In genomic region chr15:6386961-6387728, GRCm38 (mm10) we compare ENCODE assay signal across 8 mouse cellular contexts. TPM values are rescaled to one million over a fixed set of nuclear protein-coding genes. Genes with fewer than 3 reads are reported as not detected.
DNase-seq lines count a peak whose midpoint lies in the region; ATAC-seq lines count a peak whose summit lies in the region.

No protein-coding gene starts in this region.

- ATAC-seq in megakaryocyte, adult 5-6 weeks (ENCODE audit: poor library complexity, severe bottlenecking), result no peak
- ATAC-seq in intestine, embryonic 14.5 days (replicated peaks; ENCODE audit: low FRiP score, low TSS enrichment, low read depth), result 0 out of 2 replicates have a peak, but pooled peaks have one; percentile 49
- ATAC-seq in midbrain, embryonic 12.5 days (ENCODE audit: low FRiP score, low read depth), result peak; percentile 38; the same call in 1 of the 2 replicates

- peaks cover 17% of the 10 kb centered on the region for H3K4me1 ChIP-seq in megakaryocyte, embryonic 14.5 days
- peaks cover 50% of the 10 kb centered on the region for H3K4me1 ChIP-seq in forebrain, embryonic 10.5 days
- H3K4me1 ChIP-seq in intestine, embryonic 14.5 days (replicated peaks; ENCODE audit: control insufficient read depth, insufficient read depth, low read length), result peaks cover 25% of the 10 kb centered on the region
- H3K4me1 ChIP-seq in midbrain, embryonic 12.5 days, result peaks cover 10% of the 10 kb centered on the region; the same call in 1 of the 2 replicates

- H3K36me3 ChIP-seq in megakaryocyte, embryonic 14.5 days (replicated peaks; ENCODE audit: low read length), result no peaks in the 10 kb centered on the region
- H3K36me3 ChIP-seq in forebrain, embryonic 10.5 days (replicated peaks), result no peaks in the 10 kb centered on the region
- no peaks in the 10 kb centered on the region for H3K36me3 ChIP-seq in intestine, embryonic 14.5 days (ENCODE audit: control insufficient read depth, insufficient read depth, low read length)
- H3K36me3 ChIP-seq in midbrain, embryonic 12.5 days, result no peaks in the 10 kb centered on the region

- 12% methylated on average over 19 of the region's 19 CpGs for WGBS in forebrain, embryonic 10.5 days
- WGBS in intestine, embryonic 14.5 days, result 4% methylated on average over 19 of the region's 19 CpGs
- 8% methylated on average over 19 of the region's 19 CpGs for WGBS in midbrain, embryonic 12.5 days

- H3K4me3 ChIP-seq in megakaryocyte, embryonic 14.5 days (replicated peaks), result peak overlapping the region; percentile 89
- peak overlapping the region; percentile 59 for H3K4me3 ChIP-seq in forebrain, embryonic 10.5 days
- peak overlapping the region; percentile 57 for H3K4me3 ChIP-seq in intestine, embryonic 14.5 days (ENCODE audit: low read depth, low read length)
- peak overlapping the region; percentile 50 for H3K4me3 ChIP-seq in midbrain, embryonic 12.5 days

- H3K27ac ChIP-seq in forebrain, embryonic 10.5 days, result peak overlapping the region; percentile 86
- peak overlapping the region; percentile 14 for H3K27ac ChIP-seq in intestine, embryonic 14.5 days (ENCODE audit: low read depth)
- no peak overlapping the region for H3K27ac ChIP-seq in midbrain, embryonic 12.5 days (replicated peaks)

- DNase-seq in forebrain, embryonic 10.5 days (ENCODE audit: extremely low spot score, low spot score), result peak; percentile 36
- peak; percentile 62 for DNase-seq in intestine, embryonic 14.5 days (ENCODE audit: low spot score)
- no peak for DNase-seq in cerebellum, adult 11-12 months
- no peak for DNase-seq in left cerebral cortex, postnatal 14 days (ENCODE audit: low spot score in 2 of 2)
- no peak for DNase-seq in urinary bladder, adult 2 months (ENCODE audit: low spot score)

- peaks cover 51% of the 10 kb centered on the region for H3K27me3 ChIP-seq in megakaryocyte, embryonic 14.5 days (replicated peaks)
- peaks cover 9% of the 10 kb centered on the region for H3K27me3 ChIP-seq in forebrain, embryonic 10.5 days (ENCODE audit: poor library complexity, severe bottlenecking)
- H3K27me3 ChIP-seq in intestine, embryonic 14.5 days (replicated peaks; ENCODE audit: control insufficient read depth, insufficient read depth, low read length), result no peaks in the 10 kb centered on the region
- peaks cover 12% of the 10 kb centered on the region; the same call in 1 of the 2 replicates for H3K27me3 ChIP-seq in midbrain, embryonic 12.5 days

- H3K4me2 ChIP-seq in intestine, embryonic 14.5 days (ENCODE audit: low read length), result peak overlapping the region; percentile 63
- H3K4me2 ChIP-seq in midbrain, embryonic 12.5 days (replicated peaks), result peak overlapping the region; percentile 75

- intact Hi-C loops in left cerebral cortex, postnatal 14 days (cut with DNase I), result loop anchor here (10.0 kb wide), 1 partner anchor 152 kb away; no protein-coding TSS in a partner anchor

- H3K9ac ChIP-seq in intestine, embryonic 14.5 days (ENCODE audit: low read length), result peak overlapping the region; percentile 54
- H3K9ac ChIP-seq in midbrain, embryonic 12.5 days (replicated peaks), result peak overlapping the region; percentile 17; the same call in 1 of the 2 replicates

- no peaks in the 10 kb centered on the region for H3K9me3 ChIP-seq in megakaryocyte, embryonic 14.5 days
- no peaks in the 10 kb centered on the region for H3K9me3 ChIP-seq in forebrain, embryonic 10.5 days
- no peaks in the 10 kb centered on the region for H3K9me3 ChIP-seq in intestine, embryonic 14.5 days (ENCODE audit: control insufficient read depth, low read length)
- no peaks in the 10 kb centered on the region for H3K9me3 ChIP-seq in midbrain, embryonic 12.5 days

RNA-seq across cellular contexts. Expression of gene C9, which starts 58.0 kb away (rescaled TPM):
- polyA plus RNA-seq in megakaryocyte, embryonic 14.5 days (2012; ENCODE audit: insufficient read depth, low replicate concordance), result not detected in 2 replicates
- total RNA-seq in megakaryocyte, adult 5-6 weeks (2015), result not detected in 2 replicates
- total RNA-seq in megakaryocyte, adult 5-6 weeks (2017), result not detected in 2 replicates
- not detected in 2 replicates for polyA plus RNA-seq in forebrain, embryonic 10.5 days (2016; fragmentation: Nextera tagmentation; extraction: Ambion mirVana)
- polyA plus RNA-seq in intestine, embryonic 14.5 days (2014; fragmentation: Nextera tagmentation; extraction: Ambion mirVana), result 1.2 and 1.4 TPM in 2 replicates
- 0.27 TPM in 1 of 2 replicates, not detected in the other for polyA plus RNA-seq in midbrain, embryonic 12.5 days (2016; fragmentation: Nextera tagmentation; extraction: Ambion mirVana)
- not detected for total RNA-seq in left cerebral cortex, postnatal 14 days (2021)
- polyA plus RNA-seq in urinary bladder, adult 2 months (2012; rRNA removed), result 0.04 and 0.06 TPM in 2 replicates

Comparison
In these comparisons a context has a peak if more than half of its experiments do, and no peak if none do; other contexts are left out.
1. DNase-seq: peak in forebrain, embryonic 10.5 days (single experiment) and intestine, embryonic 14.5 days (single experiment); none in cerebellum, adult 11-12 months (single experiment), left cerebral cortex, postnatal 14 days (0 of 2) and urinary bladder, adult 2 months (single experiment).
2. Peak in every context shown above with its lines, with median percentiles within 50 percentile points of each other: H3K4me3 ChIP-seq.